Mouse (Mus musculus) liver, adult 2 months (tissue): ENCODE data around the gene Grn.

Source experiments
- CTCF ChIP-seq: fragments of 200-500 bp; IDR thresholded peaks from 2 replicates; pipeline ENCODE4 v1.5.1; 2011; ENCODE audit warnings: low read depth, low read length, control low read depth
- POLR2A ChIP-seq: fragments of 200-500 bp; IDR thresholded peaks from 2 replicates; pipeline ENCODE4 v1.6.1; 2011; ENCODE audit warnings: low read length, control low read depth; ENCODE audit not compliant: insufficient read depth; ENCODE audit errors: extremely low read depth

- TF ChIP-seq CTCF (no peak), POLR2A (no peak)
Measured at GRCm38 (mm10) chr11:102464901-102465300, 34.8 kb downstream of the Grn start.
